Mouse (Mus musculus) limb, embryonic 15.5 days (tissue): ENCODE data around the gene Lingo2. TPM values are rescaled to one million over a fixed set of nuclear protein-coding genes. Genes with fewer than 3 reads are reported as not detected.

ENCODE experiments used
- ATAC-seq: fragments of 200-750 bp; cut with Nextera tagmentation; 2 replicates; pipeline ENCODE4 v1.8.0; 2017; ENCODE audit warnings: low read depth, moderate TSS enrichment; ENCODE audit not compliant: insufficient number of reproducible peaks, low FRiP score, low TSS enrichment
- H3K27ac ChIP-seq: fragments of 300-500 bp; sonication (generic); 2 replicates; pipeline ENCODE4 v1.5.1; 2015; ENCODE audit warnings: moderate library complexity, mild to moderate bottlenecking, inconsistent platforms
- H3K27me3 ChIP-seq: fragments of 300-500 bp; sonication (generic); 2 replicates; pipeline ENCODE4 v1.6.1; 2015; ENCODE audit warnings: inconsistent platforms
- H3K36me3 ChIP-seq: fragments of 300-500 bp; sonication (generic); 2 replicates; pipeline ENCODE4 v1.6.1; 2015; ENCODE audit warnings: inconsistent platforms
- H3K4me1 ChIP-seq: fragments of 300-500 bp; sonication (generic); 2 replicates; pipeline ENCODE4 v1.6.1; 2015; ENCODE audit warnings: inconsistent platforms
- H3K4me2 ChIP-seq: fragments of 300-500 bp; sonication (generic); 2 replicates; pipeline ENCODE4 v1.6.1; 2015; ENCODE audit warnings: mild to moderate bottlenecking, inconsistent platforms
- H3K4me3 ChIP-seq: fragments of 300-500 bp; sonication (generic); 2 replicates; pipeline ENCODE4 v1.5.1; 2015; ENCODE audit warnings: mild to moderate bottlenecking, inconsistent platforms
- H3K9ac ChIP-seq: fragments of 300-500 bp; sonication (generic); 2 replicates; pipeline ENCODE4 v1.6.1; 2015; ENCODE audit warnings: inconsistent platforms
- H3K9me3 ChIP-seq: fragments of 300-500 bp; sonication (generic); 2 replicates; pipeline ENCODE4 v1.6.1; 2016; ENCODE audit warnings: inconsistent platforms
- WGBS: fragments of 180-500 bp; shearing (Covaris S2); methylation state at CpG from one replicate; pipeline ENCODE4 v1.1.7; 2015; 5-methylcytosine and 5-hydroxymethylcytosine counted together
- polyA plus RNA-seq: library from polyadenylated mRNA; unstranded; fragments of >200 nt; fragmentation: Nextera tagmentation; extraction: Ambion mirVana; gene quantifications from 2 replicates; pipeline ENCODE4 v1.2.1, GENCODE M21; 2015

Lingo2 gene
- polyA plus RNA-seq, 1 experiment from 2014 or later = 4.5 TPM

DNA sequence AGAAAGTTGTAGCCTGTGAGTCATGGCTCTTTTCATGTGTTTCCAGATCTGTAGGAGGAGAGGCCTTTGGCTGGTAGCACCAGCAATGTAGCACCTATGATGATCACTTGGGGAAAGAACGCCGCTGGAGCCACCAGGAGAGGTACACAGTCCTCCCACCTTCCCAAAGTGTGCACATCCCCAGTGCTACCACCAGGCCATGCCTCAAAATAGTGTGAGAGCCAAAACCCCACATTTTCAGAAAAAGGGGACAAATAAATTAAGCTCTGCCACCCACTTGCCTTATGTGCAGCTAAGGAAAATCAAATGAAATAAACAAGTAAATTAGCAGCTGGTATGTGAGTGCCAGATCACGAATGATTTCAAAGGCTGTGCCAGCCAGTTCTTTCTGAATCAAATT is 911.2 kb downstream of the Lingo2 start:
- no peak overlapping the region for H3K27ac ChIP-seq
- H3K4me3 ChIP-seq = no peak overlapping the region
- H3K36me3 ChIP-seq = no peaks in the 10 kb centered on the region
- 82% methylated on average over 3 of the region's 3 CpGs for WGBS
- H3K9ac ChIP-seq = no peak overlapping the region
- H3K4me2 ChIP-seq = no peak overlapping the region
- H3K9me3 ChIP-seq = no peaks in the 10 kb centered on the region
- no peak for ATAC-seq
- H3K27me3 ChIP-seq = no peaks in the 10 kb centered on the region
- H3K4me1 ChIP-seq = no peaks in the 10 kb centered on the region

DNA sequence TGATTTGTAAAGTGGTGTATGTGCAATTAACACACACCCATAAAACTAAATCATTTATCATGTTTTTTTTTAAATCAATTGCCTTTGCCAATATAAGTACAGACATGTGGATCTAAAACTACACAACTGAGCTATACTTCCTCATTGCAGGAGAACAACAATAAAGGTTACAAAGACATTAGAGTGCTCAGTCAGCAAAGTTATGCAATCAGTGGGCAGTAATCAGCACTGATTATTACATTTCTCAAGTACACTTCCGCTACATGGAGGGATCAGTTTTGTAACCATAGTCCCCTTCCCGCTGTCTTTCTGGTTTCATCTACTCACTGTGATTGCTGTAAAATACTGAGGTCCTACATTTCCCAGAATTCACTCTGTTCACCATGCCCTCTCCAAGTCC is 912.8 kb downstream of the Lingo2 start:
- H3K4me2 ChIP-seq = no peak overlapping the region
- H3K4me1 ChIP-seq = no peaks in the 10 kb centered on the region
- no peaks in the 10 kb centered on the region for H3K36me3 ChIP-seq
- ATAC-seq = no peak
- no peaks in the 10 kb centered on the region for H3K9me3 ChIP-seq
- H3K4me3 ChIP-seq = no peak overlapping the region
- no peak overlapping the region for H3K9ac ChIP-seq
- no peak overlapping the region for H3K27ac ChIP-seq
- WGBS = 87% methylated on average over 2 of the region's 2 CpGs
- no peaks in the 10 kb centered on the region for H3K27me3 ChIP-seq

GRCm38 (mm10) chr4:36032039-36032438 is 919.5 kb downstream of the Lingo2 start:
- no peak overlapping the region for H3K27ac ChIP-seq
- H3K36me3 ChIP-seq = no peaks in the 10 kb centered on the region
- H3K4me3 ChIP-seq = no peak overlapping the region
- H3K9ac ChIP-seq = no peak overlapping the region
- no peaks in the 10 kb centered on the region for H3K9me3 ChIP-seq
- WGBS = 43% methylated on average over 5 of the region's 5 CpGs
- H3K27me3 ChIP-seq = no peaks in the 10 kb centered on the region
- no peak overlapping the region for H3K4me2 ChIP-seq
- ATAC-seq = no peak
- no peaks in the 10 kb centered on the region for H3K4me1 ChIP-seq

DNA sequence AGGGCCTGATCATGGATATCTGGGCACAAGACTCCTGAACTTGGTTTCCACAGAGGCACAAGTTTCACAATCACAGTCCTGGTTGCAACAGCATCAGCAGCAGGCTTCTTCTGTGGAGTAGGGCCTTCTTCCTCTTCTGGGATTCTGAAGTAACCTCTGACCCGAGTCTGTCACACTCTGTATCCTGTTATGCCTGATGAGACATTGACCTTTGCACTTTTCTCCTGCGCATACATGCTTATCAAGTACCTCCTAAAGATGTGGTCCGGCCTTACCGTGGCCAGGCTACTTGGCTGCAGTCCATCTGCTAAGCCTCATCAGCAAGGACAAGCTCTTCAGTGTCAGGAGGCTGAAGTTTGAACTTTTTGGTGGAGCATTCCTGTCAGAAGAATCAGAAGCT is 937.4 kb downstream of the Lingo2 start:
- H3K4me1 ChIP-seq = no peaks in the 10 kb centered on the region
- no peak overlapping the region for H3K4me2 ChIP-seq
- H3K36me3 ChIP-seq = no peaks in the 10 kb centered on the region
- H3K9ac ChIP-seq = no peak overlapping the region
- no peaks in the 10 kb centered on the region for H3K27me3 ChIP-seq
- no peak overlapping the region for H3K4me3 ChIP-seq
- ATAC-seq = no peak
- no peaks in the 10 kb centered on the region for H3K9me3 ChIP-seq
- no peak overlapping the region for H3K27ac ChIP-seq
- 72% methylated on average over 4 of the region's 4 CpGs for WGBS

GRCm38 (mm10) chr4:35992005-35992763 is 959.4 kb downstream of the Lingo2 start:
- no peak for ATAC-seq
- Histone ChIP-seq H3K4me2 (no peak overlapping the region), H3K27me3 (no peaks in the 10 kb centered on the region), H3K9me3 (no peaks in the 10 kb centered on the region), H3K9ac (no peak overlapping the region), H3K4me3 (no peak overlapping the region), H3K27ac (no peak overlapping the region), H3K4me1 (no peaks in the 10 kb centered on the region), H3K36me3 (no peaks in the 10 kb centered on the region)
- WGBS = 78% methylated on average over 2 of the region's 2 CpGs

DNA sequence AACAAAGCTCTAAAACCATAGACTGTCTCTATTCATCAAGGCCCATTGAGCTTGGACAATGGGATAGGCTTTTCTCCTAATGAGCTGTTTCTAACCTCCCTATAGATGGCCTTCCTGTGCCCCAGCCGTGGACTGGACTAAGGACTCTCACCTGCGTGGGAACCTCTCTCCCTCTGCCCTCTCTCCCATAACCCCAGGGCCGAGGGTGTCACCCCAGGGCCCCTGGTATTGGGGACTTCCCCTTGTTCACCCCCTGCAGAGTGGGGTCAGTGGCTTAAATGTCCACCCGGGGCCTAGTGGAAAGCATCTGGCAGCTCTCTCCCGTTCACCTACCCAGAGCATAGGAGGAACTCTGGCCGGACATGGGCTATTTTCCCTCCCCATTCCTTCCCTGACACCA is 965.5 kb downstream of the Lingo2 start:
- Histone ChIP-seq H3K27ac (no peak overlapping the region), H3K36me3 (no peaks in the 10 kb centered on the region), H3K4me3 (no peak overlapping the region), H3K4me1 (no peaks in the 10 kb centered on the region), H3K9me3 (no peaks in the 10 kb centered on the region), H3K9ac (no peak overlapping the region), H3K27me3 (no peaks in the 10 kb centered on the region), H3K4me2 (no peak overlapping the region)
- ATAC-seq = no peak
- WGBS = 84% methylated on average over 6 of the region's 6 CpGs

GRCm38 (mm10) chr4:35963532-35963931 is 988.0 kb downstream of the Lingo2 start:
- WGBS = 85% methylated on average over 4 of the region's 4 CpGs
- no peaks in the 10 kb centered on the region for H3K4me1 ChIP-seq
- H3K4me3 ChIP-seq = no peak overlapping the region

DNA sequence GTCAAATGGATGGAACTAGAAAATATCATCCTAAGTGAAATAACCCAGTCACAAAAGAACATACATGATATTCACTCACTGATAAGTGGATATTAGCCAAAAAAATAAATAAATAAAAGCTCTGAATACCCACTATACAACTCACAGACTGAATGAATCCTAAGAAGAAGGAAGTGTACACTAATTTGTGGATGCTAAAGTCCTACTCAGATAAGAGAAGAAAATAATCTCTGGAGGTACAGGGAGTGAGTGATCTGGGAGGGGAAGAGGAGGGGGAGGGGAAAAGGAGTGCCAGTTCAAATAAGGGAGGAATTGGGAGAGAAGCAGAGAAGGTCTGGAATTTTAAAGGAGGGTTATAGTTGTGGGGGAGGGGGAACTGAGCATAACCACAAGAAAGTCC is 999.7 kb downstream of the Lingo2 start:
- Histone ChIP-seq H3K9ac (no peak overlapping the region), H3K4me2 (no peak overlapping the region), H3K4me1 (no peaks in the 10 kb centered on the region), H3K27ac (no peak overlapping the region), H3K9me3 (no peaks in the 10 kb centered on the region), H3K36me3 (no peaks in the 10 kb centered on the region), H3K4me3 (no peak overlapping the region), H3K27me3 (no peaks in the 10 kb centered on the region)
- no peak for ATAC-seq

More at GRCm38 (mm10) chr4:35963532-35963931, 988.0 kb downstream of the Lingo2 start:
- Histone ChIP-seq H3K36me3 (no peaks in the 10 kb centered on the region), H3K9me3 (no peaks in the 10 kb centered on the region), H3K9ac (no peak overlapping the region), H3K4me2 (no peak overlapping the region), H3K27me3 (no peaks in the 10 kb centered on the region), H3K27ac (no peak overlapping the region)
- no peak for ATAC-seq

- WGBS = 81% methylated on average over 3 of the region's 3 CpGs
- H3K4me1 ChIP-seq = no peaks in the 10 kb centered on the region
- H3K27ac ChIP-seq = no peak overlapping the region
- H3K36me3 ChIP-seq = no peaks in the 10 kb centered on the region
- no peak overlapping the region for H3K4me2 ChIP-seq
- no peaks in the 10 kb centered on the region for H3K9me3 ChIP-seq
- H3K9ac ChIP-seq = no peak overlapping the region
- no peak for ATAC-seq
- H3K27me3 ChIP-seq = no peaks in the 10 kb centered on the region
- no peak overlapping the region for H3K4me3 ChIP-seq
Measured at GRCm38 (mm10) chr4:35951251-35951650, 1000.3 kb downstream of the Lingo2 start.

DNA sequence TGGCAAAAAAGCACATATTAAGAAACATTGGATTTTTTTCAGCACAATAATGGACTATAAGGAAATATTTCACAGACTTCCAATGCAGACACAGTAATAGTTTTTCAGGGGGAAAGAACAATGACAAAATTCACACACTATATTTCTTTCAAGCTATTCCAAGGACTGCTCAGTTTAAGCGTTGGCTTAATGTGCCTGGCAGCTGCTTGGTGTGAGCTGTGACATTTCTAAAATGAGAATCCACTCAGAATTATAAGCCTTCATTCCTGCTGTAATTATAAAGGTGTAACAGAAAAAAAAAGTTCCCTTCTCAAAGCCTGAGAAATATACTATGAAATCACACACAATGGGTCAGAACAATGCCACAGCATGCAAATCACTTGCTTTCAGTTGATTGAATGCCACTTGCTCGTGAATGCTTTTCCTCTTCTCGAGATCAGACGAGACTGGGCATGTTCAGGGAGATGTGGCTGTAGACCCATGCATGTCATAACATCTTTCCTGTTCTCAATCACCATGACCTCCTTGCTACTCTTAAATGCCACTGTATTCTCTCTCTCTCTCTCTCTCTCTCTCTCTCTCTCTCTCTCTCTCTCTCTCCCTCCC is 1017.4 kb downstream of the Lingo2 start:
- Histone ChIP-seq H3K4me3 (no peak overlapping the region), H3K27me3 (no peaks in the 10 kb centered on the region), H3K9ac (no peak overlapping the region), H3K4me1 (no peaks in the 10 kb centered on the region), H3K4me2 (no peak overlapping the region), H3K36me3 (no peaks in the 10 kb centered on the region), H3K9me3 (no peaks in the 10 kb centered on the region), H3K27ac (no peak overlapping the region)
- ATAC-seq = no peak
- 64% methylated on average over 4 of the region's 4 CpGs for WGBS

DNA sequence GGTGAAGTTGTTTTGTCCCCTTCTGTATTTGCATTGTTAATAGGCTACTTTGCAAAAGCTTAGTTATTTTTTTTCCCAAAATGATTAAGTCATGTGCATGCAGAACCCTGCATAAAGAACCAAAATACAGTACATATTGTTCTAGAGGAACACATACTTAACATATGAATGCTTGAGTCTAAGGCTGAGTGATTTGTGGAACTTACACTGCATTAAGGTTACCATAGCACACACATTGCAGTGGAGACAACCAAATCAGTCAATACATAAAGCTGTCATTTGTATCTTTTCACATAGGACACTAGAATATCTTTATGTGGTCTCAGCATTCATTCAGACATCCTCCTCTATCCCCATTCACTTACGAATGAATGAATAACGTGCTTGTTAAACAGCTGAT is 1023.8 kb downstream of the Lingo2 start:
- no peak overlapping the region for H3K4me2 ChIP-seq
- H3K27ac ChIP-seq = no peak overlapping the region
- no peak overlapping the region for H3K9ac ChIP-seq
- H3K9me3 ChIP-seq = no peaks in the 10 kb centered on the region
- WGBS = 85% methylated on average over 2 of the region's 2 CpGs
- no peak overlapping the region for H3K4me3 ChIP-seq
- no peak for ATAC-seq
- H3K4me1 ChIP-seq = no peaks in the 10 kb centered on the region
- no peaks in the 10 kb centered on the region for H3K36me3 ChIP-seq
- H3K27me3 ChIP-seq = no peaks in the 10 kb centered on the region

DNA sequence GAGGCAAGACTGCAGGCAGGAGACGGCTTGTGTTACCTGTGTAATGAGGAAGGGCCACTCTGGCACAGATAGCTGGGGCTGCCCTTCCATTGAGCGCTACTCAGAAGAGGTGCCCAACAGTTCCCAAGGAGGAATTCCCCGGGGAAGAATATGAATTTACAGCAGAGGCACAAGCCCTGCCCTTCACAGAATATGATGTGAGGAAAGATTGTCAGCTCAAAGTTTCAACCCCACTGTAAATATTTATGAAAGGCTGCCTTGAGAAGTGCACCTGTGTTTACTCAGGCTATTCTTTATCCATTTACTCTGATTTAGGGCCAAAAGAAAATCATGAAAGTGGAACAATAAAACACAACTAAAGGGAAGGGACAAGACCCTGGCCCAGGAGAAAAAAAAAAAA is 1034.1 kb downstream of the Lingo2 start:
- Histone ChIP-seq H3K27ac (no peak overlapping the region), H3K4me1 (no peaks in the 10 kb centered on the region), H3K27me3 (no peaks in the 10 kb centered on the region), H3K36me3 (no peaks in the 10 kb centered on the region), H3K4me3 (no peak overlapping the region), H3K4me2 (no peak overlapping the region), H3K9me3 (no peaks in the 10 kb centered on the region), H3K9ac (no peak overlapping the region)
- ATAC-seq = no peak
- 73% methylated on average over 3 of the region's 3 CpGs for WGBS
